Mouse (Mus musculus): ENCODE results near the gene Pdk2. TPM values are rescaled to one million over a fixed set of nuclear protein-coding genes. Genes with fewer than 3 reads are reported as not detected.

Gene Pdk2
- polyA plus RNA-seq, 1 experiment: 9.4 TPM

DNA sequence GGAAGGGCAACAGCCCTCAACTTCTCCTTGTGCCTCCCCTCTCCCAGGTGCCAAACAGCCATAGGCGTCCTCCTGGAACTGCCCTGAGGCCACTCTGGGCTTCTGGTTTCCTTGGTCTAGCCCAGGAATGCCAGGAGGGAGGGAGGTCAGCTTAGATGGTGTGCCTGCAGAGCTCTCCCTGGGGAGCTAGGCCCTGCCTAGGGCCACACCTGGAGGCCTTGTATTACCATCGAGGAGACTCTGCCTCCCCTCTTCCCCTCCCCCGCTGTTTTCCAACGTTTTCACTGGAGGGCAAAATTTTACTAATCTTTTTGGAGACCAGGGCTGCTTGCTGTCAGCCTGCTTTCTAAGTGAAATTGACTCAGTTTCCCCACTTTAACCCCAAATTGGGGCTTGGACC, 35.1 kb downstream of the Pdk2 start:
- Histone ChIP-seq H3K27ac (ENCODE audit: insufficient read depth, low read length) (no peak overlapping the region), H3K4me1 (ENCODE audit: control insufficient read depth, insufficient read depth, low read length) (no peaks in the 10 kb centered on the region), H3K27me3 (ENCODE audit: control insufficient read depth, insufficient read depth, low read length, poor library complexity, severe bottlenecking) (peaks cover 5% of the 10 kb centered on the region), H3K36me3 (ENCODE audit: control insufficient read depth, insufficient read depth, low read length, poor library complexity, severe bottlenecking) (no peaks in the 10 kb centered on the region), H3K9me3 (replicated peaks; ENCODE audit: control insufficient read depth, insufficient read depth, low read length, poor library complexity, severe bottlenecking) (no peaks in the 10 kb centered on the region), H3K4me3 (ENCODE audit: low read depth, low read length) (no peak overlapping the region), H3K9ac (ENCODE audit: low read depth, poor library complexity, severe bottlenecking) (no peak overlapping the region)
- TF ChIP-seq POLR2A (IDR thresholded peaks at IDR 0.05; ENCODE audit: insufficient read depth, low read length) (no peak), CTCF (IDR thresholded peaks at IDR 0.05; ENCODE audit: low read depth, low read length) (no peak), EP300 (IDR thresholded peaks at IDR 0.05; ENCODE audit: insufficient read depth, low read depth, low read length) (no peak)

DNA sequence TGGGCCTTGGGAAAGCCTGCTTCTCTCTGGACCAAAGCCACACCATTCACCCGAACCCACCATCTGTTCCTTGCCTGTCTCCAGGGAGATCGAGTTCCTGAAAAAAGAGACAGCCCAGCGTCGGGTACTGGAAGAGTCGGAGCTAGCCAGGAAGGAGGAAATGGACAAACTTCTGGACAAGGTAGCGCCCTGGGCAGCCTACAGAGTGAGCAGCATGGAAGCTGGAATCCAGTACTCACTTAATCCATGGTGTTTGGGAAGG, 36.3 kb downstream of the Pdk2 start:
- TF ChIP-seq EP300 (IDR thresholded peaks at IDR 0.05; ENCODE audit: insufficient read depth, low read depth, low read length) (no peak), CTCF (IDR thresholded peaks at IDR 0.05; ENCODE audit: low read depth, low read length) (no peak), POLR2A (IDR thresholded peaks at IDR 0.05; ENCODE audit: insufficient read depth, low read length) (no peak)
- H3K9me3 ChIP-seq (replicated peaks; ENCODE audit: control insufficient read depth, insufficient read depth, low read length, poor library complexity, severe bottlenecking): no peaks in the 10 kb centered on the region
- H3K36me3 ChIP-seq (ENCODE audit: control insufficient read depth, insufficient read depth, low read length, poor library complexity, severe bottlenecking): no peaks in the 10 kb centered on the region
- no peak overlapping the region for H3K9ac ChIP-seq (ENCODE audit: low read depth, poor library complexity, severe bottlenecking)
- no peaks in the 10 kb centered on the region for H3K4me1 ChIP-seq (ENCODE audit: control insufficient read depth, insufficient read depth, low read length)
- no peak overlapping the region for H3K4me3 ChIP-seq (ENCODE audit: low read depth, low read length)
- no peaks in the 10 kb centered on the region for H3K27me3 ChIP-seq (ENCODE audit: control insufficient read depth, insufficient read depth, low read length, poor library complexity, severe bottlenecking)
- H3K27ac ChIP-seq (ENCODE audit: insufficient read depth, low read length): no peak overlapping the region

DNA sequence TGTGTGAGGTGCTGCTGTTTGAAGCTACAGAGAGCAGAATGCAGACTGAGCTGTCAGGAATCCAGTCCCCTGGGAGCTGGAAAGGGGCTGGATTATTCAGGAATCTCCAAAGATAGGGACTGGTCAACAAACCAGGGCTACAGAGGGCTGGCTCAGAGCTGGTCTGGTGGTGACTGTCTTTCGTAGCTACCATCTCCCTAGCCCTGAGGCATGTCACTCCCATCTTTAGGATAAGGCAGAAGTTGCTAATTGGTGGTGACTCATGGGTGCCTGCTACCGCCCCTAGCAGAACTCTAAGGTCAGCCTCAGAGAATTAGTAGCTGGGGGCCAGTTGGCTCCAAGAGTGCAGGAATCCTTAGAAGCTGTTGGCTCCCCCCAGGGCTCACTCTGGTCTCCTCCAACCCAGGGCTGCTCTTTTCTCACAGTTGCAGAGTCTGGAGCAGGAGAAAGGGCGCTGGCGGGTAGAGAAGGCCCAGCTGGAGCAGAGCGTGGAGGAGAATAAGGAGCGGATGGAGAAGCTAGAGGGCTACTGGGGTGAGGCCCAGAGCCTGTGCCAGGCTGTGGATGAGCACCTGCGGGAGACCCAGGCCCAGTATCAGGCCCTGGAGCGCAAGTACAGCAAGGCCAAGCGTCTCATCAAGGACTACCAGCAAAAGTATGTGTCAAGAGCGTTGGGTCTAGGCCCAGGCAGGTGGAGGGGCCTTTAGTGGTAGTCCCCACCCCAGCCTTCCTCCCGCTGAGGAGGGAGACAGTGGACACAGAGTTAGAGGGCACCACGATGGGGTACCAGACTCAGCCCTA, 36.8 kb downstream of the Pdk2 start:
- Histone ChIP-seq H3K4me1 (ENCODE audit: control insufficient read depth, insufficient read depth, low read length) (no peaks in the 10 kb centered on the region), H3K9me3 (replicated peaks; ENCODE audit: control insufficient read depth, insufficient read depth, low read length, poor library complexity, severe bottlenecking) (no peaks in the 10 kb centered on the region), H3K27me3 (ENCODE audit: control insufficient read depth, insufficient read depth, low read length, poor library complexity, severe bottlenecking) (no peaks in the 10 kb centered on the region), H3K27ac (ENCODE audit: insufficient read depth, low read length) (no peak overlapping the region), H3K36me3 (ENCODE audit: control insufficient read depth, insufficient read depth, low read length, poor library complexity, severe bottlenecking) (no peaks in the 10 kb centered on the region), H3K9ac (ENCODE audit: low read depth, poor library complexity, severe bottlenecking) (no peak overlapping the region), H3K4me3 (ENCODE audit: low read depth, low read length) (no peak overlapping the region)
- TF ChIP-seq CTCF (IDR thresholded peaks at IDR 0.05; ENCODE audit: low read depth, low read length) (no peak), EP300 (IDR thresholded peaks at IDR 0.05; ENCODE audit: insufficient read depth, low read depth, low read length) (no peak), POLR2A (IDR thresholded peaks at IDR 0.05; ENCODE audit: insufficient read depth, low read length) (no peak)

DNA sequence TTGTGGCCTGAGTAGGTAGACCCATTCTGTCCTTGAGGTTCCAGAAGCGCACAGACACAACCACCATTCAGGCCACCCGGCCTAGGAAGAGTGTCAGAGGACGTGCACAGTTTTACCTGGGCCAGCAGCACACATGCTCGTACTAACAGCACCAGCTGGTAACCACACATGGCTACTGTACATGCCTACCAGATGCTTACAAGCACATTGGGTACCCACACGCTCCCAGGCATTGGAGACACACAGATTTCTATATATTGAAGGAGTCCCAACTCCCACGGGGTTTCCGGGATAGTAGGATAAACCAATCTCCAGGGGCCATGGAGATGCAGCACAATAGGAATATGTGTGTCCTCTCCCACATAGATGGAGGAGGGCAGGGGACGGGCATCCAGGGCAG, 38.4 kb downstream of the Pdk2 start:
- Histone ChIP-seq H3K27me3 (ENCODE audit: control insufficient read depth, insufficient read depth, low read length, poor library complexity, severe bottlenecking) (no peaks in the 10 kb centered on the region), H3K27ac (ENCODE audit: insufficient read depth, low read length) (no peak overlapping the region), H3K9ac (ENCODE audit: low read depth, poor library complexity, severe bottlenecking) (no peak overlapping the region), H3K36me3 (ENCODE audit: control insufficient read depth, insufficient read depth, low read length, poor library complexity, severe bottlenecking) (no peaks in the 10 kb centered on the region), H3K4me1 (ENCODE audit: control insufficient read depth, insufficient read depth, low read length) (no peaks in the 10 kb centered on the region), H3K4me3 (ENCODE audit: low read depth, low read length) (no peak overlapping the region), H3K9me3 (replicated peaks; ENCODE audit: control insufficient read depth, insufficient read depth, low read length, poor library complexity, severe bottlenecking) (no peaks in the 10 kb centered on the region)
- TF ChIP-seq EP300 (IDR thresholded peaks at IDR 0.05; ENCODE audit: insufficient read depth, low read depth, low read length): no peak
- TF ChIP-seq CTCF (IDR thresholded peaks at IDR 0.05; ENCODE audit: low read depth, low read length): no peak
- no peak for TF ChIP-seq POLR2A (IDR thresholded peaks at IDR 0.05; ENCODE audit: insufficient read depth, low read length)

DNA sequence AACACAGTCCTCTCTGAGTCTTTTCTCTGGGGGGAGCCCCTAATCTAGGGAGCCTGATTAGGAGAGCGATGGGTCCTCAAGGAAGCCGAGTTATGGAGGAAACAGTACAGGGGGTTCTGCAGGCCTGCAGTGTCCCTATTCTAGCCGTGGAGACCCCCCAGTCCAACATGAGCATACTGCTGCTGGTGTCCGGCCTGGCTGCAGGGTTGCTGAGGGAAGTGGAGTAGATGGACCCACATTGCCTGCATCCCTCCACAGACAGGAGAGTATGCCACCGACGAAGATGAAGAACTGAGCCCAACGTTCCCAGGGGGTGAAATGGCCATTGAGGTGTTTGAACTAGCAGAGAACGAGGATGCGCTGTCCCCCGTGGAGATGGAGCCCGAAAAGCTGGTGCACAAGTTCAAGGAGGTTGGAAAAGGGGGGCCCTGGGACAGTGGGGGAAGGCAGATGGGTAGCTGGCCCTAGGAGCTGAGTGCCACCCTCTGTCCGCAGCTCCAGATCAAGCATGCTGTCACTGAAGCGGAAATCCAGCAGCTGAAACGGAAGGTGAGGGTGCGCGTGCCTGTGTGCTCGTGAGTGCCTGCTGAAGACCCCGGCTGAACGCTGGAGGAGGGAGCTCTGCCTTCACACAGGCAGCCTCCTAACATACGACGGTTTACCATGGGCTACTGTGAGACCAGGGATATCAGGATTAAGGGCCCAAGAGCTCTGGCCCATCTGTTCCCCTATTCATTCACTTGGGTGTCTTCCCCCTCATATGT, 39.4 kb downstream of the Pdk2 start:
- Histone ChIP-seq H3K9me3 (replicated peaks; ENCODE audit: control insufficient read depth, insufficient read depth, low read length, poor library complexity, severe bottlenecking) (no peaks in the 10 kb centered on the region), H3K4me3 (ENCODE audit: low read depth, low read length) (no peak overlapping the region), H3K4me1 (ENCODE audit: control insufficient read depth, insufficient read depth, low read length) (no peaks in the 10 kb centered on the region), H3K9ac (ENCODE audit: low read depth, poor library complexity, severe bottlenecking) (no peak overlapping the region), H3K27me3 (ENCODE audit: control insufficient read depth, insufficient read depth, low read length, poor library complexity, severe bottlenecking) (no peaks in the 10 kb centered on the region), H3K27ac (ENCODE audit: insufficient read depth, low read length) (no peak overlapping the region), H3K36me3 (ENCODE audit: control insufficient read depth, insufficient read depth, low read length, poor library complexity, severe bottlenecking) (no peaks in the 10 kb centered on the region)
- no peak for TF ChIP-seq CTCF (IDR thresholded peaks at IDR 0.05; ENCODE audit: low read depth, low read length)
- TF ChIP-seq EP300 (IDR thresholded peaks at IDR 0.05; ENCODE audit: insufficient read depth, low read depth, low read length): no peak
- no peak for TF ChIP-seq POLR2A (IDR thresholded peaks at IDR 0.05; ENCODE audit: insufficient read depth, low read length)

DNA sequence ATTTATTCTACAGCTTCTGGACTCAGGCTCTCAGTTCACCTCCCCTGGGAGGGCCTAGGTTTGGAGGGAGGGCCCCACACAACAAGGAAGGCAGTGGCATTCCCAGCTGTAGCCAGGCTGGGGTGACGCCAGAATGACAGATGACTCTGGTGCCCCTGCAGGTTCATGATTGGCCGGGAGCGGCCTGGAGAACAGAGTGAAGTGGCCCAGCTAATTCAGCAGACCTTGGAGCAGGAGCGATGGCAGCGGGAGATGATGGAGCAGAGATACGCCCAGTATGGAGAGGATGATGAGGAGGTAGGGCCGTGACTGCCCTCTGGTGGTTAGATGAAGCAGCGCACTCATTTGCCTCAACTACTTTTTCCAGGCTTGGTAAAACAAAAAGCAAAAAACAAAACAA, 40.1 kb downstream of the Pdk2 start:
- no peak overlapping the region for H3K27ac ChIP-seq (ENCODE audit: insufficient read depth, low read length)
- H3K36me3 ChIP-seq (ENCODE audit: control insufficient read depth, insufficient read depth, low read length, poor library complexity, severe bottlenecking): no peaks in the 10 kb centered on the region
- no peak overlapping the region for H3K4me3 ChIP-seq (ENCODE audit: low read depth, low read length)
- TF ChIP-seq EP300 (IDR thresholded peaks at IDR 0.05; ENCODE audit: insufficient read depth, low read depth, low read length) (no peak), POLR2A (IDR thresholded peaks at IDR 0.05; ENCODE audit: insufficient read depth, low read length) (no peak), CTCF (IDR thresholded peaks at IDR 0.05; ENCODE audit: low read depth, low read length) (peak; percentile 96)
- H3K9me3 ChIP-seq (replicated peaks; ENCODE audit: control insufficient read depth, insufficient read depth, low read length, poor library complexity, severe bottlenecking): no peaks in the 10 kb centered on the region
- no peaks in the 10 kb centered on the region for H3K4me1 ChIP-seq (ENCODE audit: control insufficient read depth, insufficient read depth, low read length)
- no peak overlapping the region for H3K9ac ChIP-seq (ENCODE audit: low read depth, poor library complexity, severe bottlenecking)
- H3K27me3 ChIP-seq (ENCODE audit: control insufficient read depth, insufficient read depth, low read length, poor library complexity, severe bottlenecking): no peaks in the 10 kb centered on the region
